Mouse (Mus musculus): ENCODE measurements at regions not wholly inside any gene's neighbourhood (a gene's known extent, or its start where the extent isn't known, plus 50 kb on each side); places are given as distances from the start of the nearest gene placed in this dataset.

GRCm38 (mm10) chr3:52618212-52618924, 350.2 kb downstream of the Foxo1 start:
- Histone ChIP-seq H3K4me2 (no peak overlapping the region), H3K4me1 (no peaks in the 10 kb centered on the region), H3K4me3 (no peak overlapping the region), H3K27me3 (replicated peaks) (no peaks in the 10 kb centered on the region), H3K9me3 (no peaks in the 10 kb centered on the region), H3K27ac (no peak overlapping the region), H3K36me3 (replicated peaks) (no peaks in the 10 kb centered on the region), H3K9ac (no peak overlapping the region)
- 86% methylated on average over 7 of the region's 7 CpGs for WGBS
- ATAC-seq (replicated peaks), result no peak

GRCm38 (mm10) chr3:52617413-52618149, 349.4 kb downstream of the Foxo1 start:
- no peaks in the 10 kb centered on the region for H3K9me3 ChIP-seq
- H3K36me3 ChIP-seq (replicated peaks), result no peaks in the 10 kb centered on the region
- ATAC-seq (replicated peaks), result no peak
- WGBS, result 41% methylated on average over 8 of the region's 8 CpGs
- no peak overlapping the region for H3K4me3 ChIP-seq
- no peak overlapping the region for H3K27ac ChIP-seq
- H3K27me3 ChIP-seq (replicated peaks), result no peaks in the 10 kb centered on the region
- no peak overlapping the region for H3K4me2 ChIP-seq
- H3K4me1 ChIP-seq, result no peaks in the 10 kb centered on the region
- no peak overlapping the region for H3K9ac ChIP-seq

GRCm38 (mm10) chr3:52611881-52612280, 343.7 kb downstream of the Foxo1 start:
- no peak for ATAC-seq (replicated peaks)
- Histone ChIP-seq H3K4me2 (no peak overlapping the region), H3K27ac (no peak overlapping the region), H3K36me3 (replicated peaks) (no peaks in the 10 kb centered on the region), H3K27me3 (replicated peaks) (no peaks in the 10 kb centered on the region), H3K4me1 (no peaks in the 10 kb centered on the region), H3K9me3 (no peaks in the 10 kb centered on the region), H3K4me3 (no peak overlapping the region), H3K9ac (no peak overlapping the region)
- 93% methylated on average over 8 of the region's 8 CpGs for WGBS

GRCm38 (mm10) chr3:52610466-52610865, 342.3 kb downstream of the Foxo1 start:
- Histone ChIP-seq H3K9me3 (no peaks in the 10 kb centered on the region), H3K4me3 (no peak overlapping the region), H3K9ac (no peak overlapping the region), H3K4me2 (no peak overlapping the region), H3K36me3 (replicated peaks) (no peaks in the 10 kb centered on the region), H3K27me3 (replicated peaks) (no peaks in the 10 kb centered on the region), H3K4me1 (0 out of 2 replicates have a peak, but pooled peaks cover under 1% of the 10 kb centered on the region), H3K27ac (no peak overlapping the region)
- ATAC-seq (replicated peaks), result no peak
- 65% methylated on average over 3 of the region's 3 CpGs for WGBS

GRCm38 (mm10) chr3:52608086-52608426, 339.9 kb downstream of the Foxo1 start:
- Histone ChIP-seq H3K9me3 (no peaks in the 10 kb centered on the region), H3K4me2 (no peak overlapping the region), H3K27me3 (replicated peaks) (no peaks in the 10 kb centered on the region), H3K9ac (no peak overlapping the region), H3K36me3 (replicated peaks) (no peaks in the 10 kb centered on the region), H3K4me3 (no peak overlapping the region), H3K4me1 (0 out of 2 replicates have a peak, but pooled peaks cover 10% of the 10 kb centered on the region), H3K27ac (no peak overlapping the region)
- ATAC-seq (replicated peaks), result no peak
- WGBS, result 94% methylated on average over 5 of the region's 5 CpGs

- ATAC-seq (replicated peaks), result no peak
- WGBS, result 84% methylated on average over 12 of the region's 12 CpGs
- H3K4me3 ChIP-seq, result no peak overlapping the region
- 0 out of 2 replicates have a peak, but pooled peaks cover 10% of the 10 kb centered on the region for H3K4me1 ChIP-seq
- H3K4me2 ChIP-seq, result no peak overlapping the region
- H3K9ac ChIP-seq, result no peak overlapping the region
- H3K27me3 ChIP-seq (replicated peaks), result no peaks in the 10 kb centered on the region
- no peaks in the 10 kb centered on the region for H3K9me3 ChIP-seq
- no peak overlapping the region for H3K27ac ChIP-seq
- no peaks in the 10 kb centered on the region for H3K36me3 ChIP-seq (replicated peaks)
Observed at GRCm38 (mm10) chr3:52607379-52608085, 339.4 kb downstream of the Foxo1 start.

GRCm38 (mm10) chr3:52605261-52605771, 337.2 kb downstream of the Foxo1 start:
- 30% methylated on average over 6 of the region's 6 CpGs for whole genome bisulfite sequencing
- Histone ChIP-seq H3K9me3 (no peaks in the 10 kb centered on the region), H3K4me2 (no peak overlapping the region), H3K36me3 (replicated peaks) (no peaks in the 10 kb centered on the region), H3K27ac (no peak overlapping the region), H3K4me1 (0 out of 2 replicates have a peak, but pooled peaks cover 10% of the 10 kb centered on the region), H3K4me3 (no peak overlapping the region), H3K9ac (no peak overlapping the region), H3K27me3 (replicated peaks) (no peaks in the 10 kb centered on the region)
- peak; percentile 60 for ATAC-seq (replicated peaks)

- no peaks in the 10 kb centered on the region for H3K36me3 ChIP-seq (replicated peaks)
- H3K4me3 ChIP-seq, result no peak overlapping the region
- H3K4me2 ChIP-seq, result no peak overlapping the region
- ATAC-seq (replicated peaks), result no peak
- H3K27ac ChIP-seq, result no peak overlapping the region
- H3K9ac ChIP-seq, result no peak overlapping the region
- H3K9me3 ChIP-seq, result no peaks in the 10 kb centered on the region
- 0 out of 2 replicates have a peak, but pooled peaks cover 10% of the 10 kb centered on the region for H3K4me1 ChIP-seq
- 82% methylated on average over 8 of the region's 8 CpGs for WGBS
- H3K27me3 ChIP-seq (replicated peaks), result no peaks in the 10 kb centered on the region
Observed at GRCm38 (mm10) chr3:52603244-52603704, 335.1 kb downstream of the Foxo1 start.

GRCm38 (mm10) chr3:52601011-52601745, 333.0 kb downstream of the Foxo1 start:
- Histone ChIP-seq H3K27ac (no peak overlapping the region), H3K9me3 (no peaks in the 10 kb centered on the region), H3K27me3 (replicated peaks) (no peaks in the 10 kb centered on the region), H3K4me1 (0 out of 2 replicates have a peak, but pooled peaks cover 10% of the 10 kb centered on the region), H3K9ac (no peak overlapping the region), H3K4me3 (no peak overlapping the region), H3K4me2 (no peak overlapping the region), H3K36me3 (replicated peaks) (no peaks in the 10 kb centered on the region)
- ATAC-seq (replicated peaks), result no peak
- WGBS, result 91% methylated on average over 21 of the region's 21 CpGs

- no peaks in the 10 kb centered on the region for H3K9me3 ChIP-seq
- ATAC-seq (replicated peaks), result no peak
- 88% methylated on average over 13 of the region's 13 CpGs for WGBS
- no peak overlapping the region for H3K4me2 ChIP-seq
- H3K36me3 ChIP-seq (replicated peaks), result no peaks in the 10 kb centered on the region
- H3K4me1 ChIP-seq, result 0 out of 2 replicates have a peak, but pooled peaks cover 10% of the 10 kb centered on the region
- H3K27me3 ChIP-seq (replicated peaks), result no peaks in the 10 kb centered on the region
- H3K27ac ChIP-seq, result no peak overlapping the region
- H3K4me3 ChIP-seq, result no peak overlapping the region
- no peak overlapping the region for H3K9ac ChIP-seq
Observed at GRCm38 (mm10) chr3:52600581-52600980, 332.4 kb downstream of the Foxo1 start.

GRCm38 (mm10) chr3:52600146-52600545, 332.0 kb downstream of the Foxo1 start:
- 94% methylated on average over 4 of the region's 4 CpGs for WGBS
- no peak overlapping the region for H3K27ac ChIP-seq
- no peak overlapping the region for H3K4me3 ChIP-seq
- H3K9me3 ChIP-seq, result no peaks in the 10 kb centered on the region
- H3K4me2 ChIP-seq, result no peak overlapping the region
- H3K4me1 ChIP-seq, result 0 out of 2 replicates have a peak, but pooled peaks cover 6% of the 10 kb centered on the region
- no peak for ATAC-seq (replicated peaks)
- no peaks in the 10 kb centered on the region for H3K27me3 ChIP-seq (replicated peaks)
- no peak overlapping the region for H3K9ac ChIP-seq
- H3K36me3 ChIP-seq (replicated peaks), result no peaks in the 10 kb centered on the region

All from midbrain, embryonic 15.5 days (tissue).